Mouse (Mus musculus) embryonic facial prominence, embryonic 13.5 days (tissue): ENCODE measurements around the gene Hnrnpd. TPM values are rescaled to one million over a fixed set of nuclear protein-coding genes. Genes with fewer than 3 reads are reported as not detected.

Experiments
- ATAC-seq: fragments of 200-750 bp; cut with Nextera tagmentation; 2 replicates; pipeline ENCODE4 v1.8.0; 2017; ENCODE audit warnings: low read depth; ENCODE audit not compliant: insufficient number of reproducible peaks, insufficient read depth, low FRiP score, low TSS enrichment
- H3K27ac ChIP-seq: fragments of 300-500 bp; sonication (generic); 2 replicates; pipeline ENCODE4 v1.5.1; 2015; ENCODE audit warnings: moderate library complexity, mild to moderate bottlenecking, inconsistent platforms
- H3K27me3 ChIP-seq: fragments of 300-500 bp; sonication (generic); 2 replicates; pipeline ENCODE4 v1.6.1; 2015; ENCODE audit warnings: mild to moderate bottlenecking, inconsistent platforms
- H3K36me3 ChIP-seq: fragments of 300-500 bp; sonication (generic); 2 replicates; pipeline ENCODE4 v1.6.1; 2015; ENCODE audit warnings: mild to moderate bottlenecking, inconsistent platforms
- H3K4me1 ChIP-seq: fragments of 300-500 bp; sonication (generic); 2 replicates; pipeline ENCODE4 v1.6.1; 2015; ENCODE audit warnings: inconsistent platforms
- H3K4me2 ChIP-seq: fragments of 300-500 bp; sonication (generic); 2 replicates; pipeline ENCODE4 v1.6.1; 2015; ENCODE audit warnings: moderate library complexity, mild to moderate bottlenecking, inconsistent platforms
- H3K4me3 ChIP-seq: fragments of 300-500 bp; sonication (generic); 2 replicates; pipeline ENCODE4 v1.5.1; 2015; ENCODE audit warnings: mild to moderate bottlenecking, inconsistent platforms
- H3K9ac ChIP-seq: fragments of 300-500 bp; sonication (generic); 2 replicates; pipeline ENCODE4 v1.6.1; 2015; ENCODE audit warnings: mild to moderate bottlenecking, inconsistent platforms
- H3K9me3 ChIP-seq: fragments of 300-500 bp; sonication (generic); 2 replicates; pipeline ENCODE4 v1.6.1; 2016; ENCODE audit warnings: inconsistent platforms
- WGBS: fragments of 180-500 bp; shearing (Covaris S2); methylation state at CpG from one replicate; pipeline ENCODE4 v1.1.7; 2015; ENCODE audit warnings: mixed read lengths; 5-methylcytosine and 5-hydroxymethylcytosine counted together
- polyA plus RNA-seq: library from polyadenylated mRNA; unstranded; fragments of >200 nt; fragmentation: Nextera tagmentation; extraction: Ambion mirVana; gene quantifications from 2 replicates; pipeline ENCODE4 v1.2.1, GENCODE M21; 2015

Gene Hnrnpd
- polyA plus RNA-seq = 245 and 246 TPM in 2 replicates

GRCm38 (mm10) chr5:99978699-99979442 lies at the start of gene Hnrnpd, which contains the start of gene 4930524J08Rik:
Hnrnpd (minus strand) TSS chr5:99978938.
4930524J08Rik (plus strand) TSS chr5:99979061.
- peak within 1 kb of the TSS; percentile 99 for H3K9ac ChIP-seq
- no peaks in the 10 kb centered on the region for H3K9me3 ChIP-seq
- no peaks in the 10 kb centered on the region for H3K27me3 ChIP-seq
- under 1% methylated on average over 91 of the region's 97 CpGs for WGBS
- peaks cover 17% of the 10 kb centered on the region for H3K4me1 ChIP-seq
- H3K4me3 ChIP-seq = peak within 1 kb of the TSS; percentile 94
- H3K27ac ChIP-seq = peak within 1 kb of the TSS; percentile 99
- ATAC-seq = peak; percentile 97
- peak within 1 kb of the TSS; percentile 84 for H3K4me2 ChIP-seq
- H3K36me3 ChIP-seq = peaks cover 5% of the 10 kb centered on the region; the same call in 1 of the 2 replicates

GRCm38 (mm10) chr5:100024868-100025267 lies 46.1 kb upstream of the Hnrnpd start:
- Histone ChIP-seq H3K9ac (no peak overlapping the region), H3K9me3 (no peaks in the 10 kb centered on the region), H3K4me3 (no peak overlapping the region), H3K27me3 (no peaks in the 10 kb centered on the region), H3K27ac (no peak overlapping the region), H3K4me1 (peaks cover 6% of the 10 kb centered on the region), H3K4me2 (no peak overlapping the region), H3K36me3 (no peaks in the 10 kb centered on the region)
- WGBS = 80% methylated on average over 1 of the region's 1 CpGs
- no peak for ATAC-seq

GRCm38 (mm10) chr5:100024403-100024802 lies 45.7 kb upstream of the Hnrnpd start:
- no peaks in the 10 kb centered on the region for H3K36me3 ChIP-seq
- H3K4me3 ChIP-seq = no peak overlapping the region
- no peaks in the 10 kb centered on the region for H3K9me3 ChIP-seq
- H3K4me2 ChIP-seq = no peak overlapping the region
- WGBS = 70% methylated on average over 5 of the region's 5 CpGs
- 0 out of 2 replicates have a peak, but pooled peaks cover 5% of the 10 kb centered on the region for H3K4me1 ChIP-seq
- 0 out of 2 replicates have a peak overlapping the region, but pooled peaks have one; percentile 16 for H3K9ac ChIP-seq
- no peak overlapping the region for H3K27ac ChIP-seq
- no peaks in the 10 kb centered on the region for H3K27me3 ChIP-seq
- ATAC-seq = no peak

- no peaks in the 10 kb centered on the region for H3K27me3 ChIP-seq
- no peaks in the 10 kb centered on the region for H3K36me3 ChIP-seq
- ATAC-seq = no peak
- H3K9ac ChIP-seq = no peak overlapping the region
- no peak overlapping the region for H3K4me3 ChIP-seq
- no peak overlapping the region for H3K27ac ChIP-seq
- H3K4me2 ChIP-seq = no peak overlapping the region
- no peaks in the 10 kb centered on the region for H3K4me1 ChIP-seq
- H3K9me3 ChIP-seq = no peaks in the 10 kb centered on the region
Observed at GRCm38 (mm10) chr5:100020089-100020488, 41.4 kb upstream of the Hnrnpd start.

- Histone ChIP-seq H3K9me3 (no peaks in the 10 kb centered on the region), H3K27me3 (no peaks in the 10 kb centered on the region), H3K4me1 (no peaks in the 10 kb centered on the region), H3K27ac (no peak overlapping the region), H3K4me3 (no peak overlapping the region), H3K36me3 (no peaks in the 10 kb centered on the region), H3K4me2 (no peak overlapping the region), H3K9ac (no peak overlapping the region)
- ATAC-seq = no peak
- 84% methylated on average over 9 of the region's 9 CpGs for WGBS
Observed at GRCm38 (mm10) chr5:100012599-100012998, 33.9 kb upstream of the Hnrnpd start.

- 63% methylated on average over 3 of the region's 3 CpGs for WGBS
- Histone ChIP-seq H3K4me2 (no peak overlapping the region), H3K4me1 (no peaks in the 10 kb centered on the region), H3K9ac (no peak overlapping the region), H3K9me3 (no peaks in the 10 kb centered on the region), H3K27ac (no peak overlapping the region), H3K4me3 (no peak overlapping the region), H3K36me3 (no peaks in the 10 kb centered on the region), H3K27me3 (no peaks in the 10 kb centered on the region)
- ATAC-seq = no peak
Observed at GRCm38 (mm10) chr5:100008485-100008884, 29.7 kb upstream of the Hnrnpd start.

GRCm38 (mm10) chr5:100007040-100007375 lies 28.3 kb upstream of the Hnrnpd start:
- 75% methylated on average over 4 of the region's 4 CpGs for WGBS
- no peak overlapping the region for H3K4me3 ChIP-seq
- no peak for ATAC-seq
- H3K9ac ChIP-seq = no peak overlapping the region
- no peaks in the 10 kb centered on the region for H3K4me1 ChIP-seq
- H3K27ac ChIP-seq = no peak overlapping the region
- H3K9me3 ChIP-seq = no peaks in the 10 kb centered on the region
- H3K27me3 ChIP-seq = no peaks in the 10 kb centered on the region
- H3K4me2 ChIP-seq = no peak overlapping the region
- no peaks in the 10 kb centered on the region for H3K36me3 ChIP-seq

- no peak overlapping the region for H3K9ac ChIP-seq
- no peaks in the 10 kb centered on the region for H3K36me3 ChIP-seq
- H3K4me3 ChIP-seq = no peak overlapping the region
- no peaks in the 10 kb centered on the region for H3K27me3 ChIP-seq
- no peak for ATAC-seq
- H3K4me2 ChIP-seq = no peak overlapping the region
- no peaks in the 10 kb centered on the region for H3K4me1 ChIP-seq
- WGBS = 85% methylated on average over 4 of the region's 4 CpGs
- H3K9me3 ChIP-seq = no peaks in the 10 kb centered on the region
- H3K27ac ChIP-seq = no peak overlapping the region
Observed at GRCm38 (mm10) chr5:100006324-100007039, 27.7 kb upstream of the Hnrnpd start.

GRCm38 (mm10) chr5:100005896-100006295 lies 27.2 kb upstream of the Hnrnpd start:
- no peaks in the 10 kb centered on the region for H3K9me3 ChIP-seq
- H3K4me2 ChIP-seq = no peak overlapping the region
- H3K9ac ChIP-seq = no peak overlapping the region
- H3K27ac ChIP-seq = no peak overlapping the region
- 78% methylated on average over 6 of the region's 6 CpGs for WGBS
- ATAC-seq = no peak
- H3K4me3 ChIP-seq = no peak overlapping the region
- no peaks in the 10 kb centered on the region for H3K36me3 ChIP-seq
- no peaks in the 10 kb centered on the region for H3K4me1 ChIP-seq
- no peaks in the 10 kb centered on the region for H3K27me3 ChIP-seq

- 64% methylated on average over 3 of the region's 3 CpGs for WGBS
- no peak overlapping the region for H3K9ac ChIP-seq
- H3K4me1 ChIP-seq = no peaks in the 10 kb centered on the region
- ATAC-seq = no peak
- no peak overlapping the region for H3K27ac ChIP-seq
- H3K4me2 ChIP-seq = no peak overlapping the region
- H3K27me3 ChIP-seq = no peaks in the 10 kb centered on the region
- H3K36me3 ChIP-seq = no peaks in the 10 kb centered on the region
- no peaks in the 10 kb centered on the region for H3K9me3 ChIP-seq
- no peak overlapping the region for H3K4me3 ChIP-seq
Observed at GRCm38 (mm10) chr5:100005431-100005830, 26.7 kb upstream of the Hnrnpd start.

GRCm38 (mm10) chr5:100003895-100004294 lies 25.2 kb upstream of the Hnrnpd start:
- WGBS = 78% methylated on average over 4 of the region's 4 CpGs
- Histone ChIP-seq H3K9ac (no peak overlapping the region), H3K27me3 (no peaks in the 10 kb centered on the region), H3K4me3 (no peak overlapping the region), H3K27ac (no peak overlapping the region), H3K4me2 (no peak overlapping the region), H3K36me3 (no peaks in the 10 kb centered on the region), H3K4me1 (no peaks in the 10 kb centered on the region), H3K9me3 (no peaks in the 10 kb centered on the region)
- no peak for ATAC-seq

GRCm38 (mm10) chr5:100000500-100000899 lies 21.8 kb upstream of the Hnrnpd start:
- Histone ChIP-seq H3K4me3 (no peak overlapping the region), H3K9me3 (peaks cover 10% of the 10 kb centered on the region; the same call in 1 of the 2 replicates), H3K27ac (no peak overlapping the region), H3K27me3 (no peaks in the 10 kb centered on the region), H3K9ac (no peak overlapping the region), H3K4me1 (no peaks in the 10 kb centered on the region), H3K4me2 (no peak overlapping the region), H3K36me3 (no peaks in the 10 kb centered on the region)
- no peak for ATAC-seq
- WGBS = 40% methylated on average over 8 of the region's 8 CpGs
